Mouse (Mus musculus): ENCODE measurements around the gene Hnrnpul2. TPM values are rescaled to one million over a fixed set of nuclear protein-coding genes. Genes with fewer than 3 reads are reported as not detected.
A peak's percentile ranks its signal among the peaks of the same experiment; 100 is the strongest.

Hnrnpul2 gene
- polyA plus RNA-seq, 1 experiment from 2014 or later: 6.4 TPM

DNA sequence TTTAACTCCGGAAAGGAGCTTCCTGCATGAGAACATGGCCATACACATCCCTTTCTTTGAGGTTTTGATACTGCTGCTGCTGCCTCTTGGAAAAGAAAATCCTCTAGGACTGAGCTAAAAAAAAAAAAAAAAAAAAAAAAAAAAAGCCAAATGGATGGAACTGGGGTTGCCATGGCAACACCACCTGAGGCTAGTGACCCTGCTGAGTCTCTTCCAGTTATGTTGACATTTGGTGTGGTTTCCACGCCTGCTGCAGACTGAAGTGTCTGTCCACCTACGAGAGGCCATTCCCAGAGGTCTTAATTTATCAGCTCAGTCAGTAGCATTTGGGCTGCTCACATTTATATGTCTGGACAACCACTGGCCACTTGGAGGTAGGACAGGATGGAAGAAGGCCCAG lies 31.3 kb upstream of the Hnrnpul2 start:
- Histone ChIP-seq H3K4me2 (no peak overlapping the region), H3K4me1 (replicated peaks; ENCODE audit: control insufficient read depth, insufficient read depth, low read length) (peaks cover 3% of the 10 kb centered on the region; the same call in 1 of the 2 replicates), H3K4me3 (ENCODE audit: low read depth, low read length) (no peak overlapping the region), H3K36me3 (ENCODE audit: control insufficient read depth, insufficient read depth, low read length) (peaks cover 15% of the 10 kb centered on the region), H3K27ac (ENCODE audit: low read depth, low read length) (no peak overlapping the region), H3K9ac (ENCODE audit: low read depth, low read length) (no peak overlapping the region), H3K27me3 (replicated peaks; ENCODE audit: control insufficient read depth, insufficient read depth, low read length) (no peaks in the 10 kb centered on the region), H3K9me3 (ENCODE audit: control insufficient read depth, low read length) (no peaks in the 10 kb centered on the region; the same call in 1 of the 2 replicates)
- DNase-seq (ENCODE audit: low spot score) (no peak), ATAC-seq (replicated peaks; ENCODE audit: low FRiP score) (no peak)
- WGBS: 41% methylated on average over 3 of the region's 3 CpGs

DNA sequence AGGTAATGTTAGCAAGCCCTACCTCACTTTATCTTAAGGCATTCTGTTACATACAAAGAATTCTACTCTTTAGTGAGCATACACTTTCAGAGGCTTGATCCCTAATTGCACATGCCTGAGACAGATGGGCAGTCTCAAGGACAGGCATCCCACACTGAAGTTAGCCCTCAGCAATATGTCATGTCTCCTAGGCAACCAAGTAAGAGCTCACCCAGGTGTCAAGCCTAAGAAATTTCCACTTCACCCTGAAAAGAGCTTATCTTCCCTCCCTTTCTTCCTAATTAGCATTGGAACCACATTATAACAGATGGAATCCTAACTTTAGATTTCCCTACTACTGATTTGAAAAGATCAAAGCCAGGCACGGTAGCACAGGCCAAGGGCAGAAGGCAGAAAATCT lies 30.6 kb upstream of the Hnrnpul2 start:
- 64% methylated on average over 1 of the region's 1 CpGs for WGBS
- no peaks in the 10 kb centered on the region; the same call in 1 of the 2 replicates for H3K9me3 ChIP-seq (ENCODE audit: control insufficient read depth, low read length)

DNA sequence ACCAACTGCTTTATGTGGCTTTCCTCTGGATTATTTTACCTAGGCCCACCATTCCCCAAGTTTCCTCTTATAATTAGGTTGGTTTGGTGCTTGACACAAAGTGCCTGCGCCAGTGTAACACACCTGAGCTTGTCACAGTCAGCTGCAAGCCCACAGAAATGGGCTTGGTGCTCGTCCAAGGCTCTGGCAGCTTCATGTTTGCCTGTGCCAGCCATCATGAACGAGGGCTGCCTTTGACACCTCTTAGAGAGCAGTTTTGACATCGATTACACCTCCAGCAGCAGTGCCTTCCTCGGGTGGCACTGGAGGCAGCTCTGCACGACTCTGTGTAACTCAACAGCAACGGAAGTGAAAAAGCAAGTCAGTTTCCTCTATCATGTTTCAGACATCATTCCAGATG lies 29.6 kb upstream of the Hnrnpul2 start:
- Histone ChIP-seq H3K4me2 (no peak overlapping the region), H3K9ac (ENCODE audit: low read depth, low read length) (no peak overlapping the region), H3K27ac (ENCODE audit: low read depth, low read length) (no peak overlapping the region), H3K36me3 (ENCODE audit: control insufficient read depth, insufficient read depth, low read length) (peaks cover 26% of the 10 kb centered on the region), H3K9me3 (ENCODE audit: control insufficient read depth, low read length) (no peaks in the 10 kb centered on the region; the same call in 1 of the 2 replicates), H3K4me1 (replicated peaks; ENCODE audit: control insufficient read depth, insufficient read depth, low read length) (0 out of 2 replicates have a peak, but pooled peaks cover 1% of the 10 kb centered on the region), H3K27me3 (replicated peaks; ENCODE audit: control insufficient read depth, insufficient read depth, low read length) (no peaks in the 10 kb centered on the region), H3K4me3 (ENCODE audit: low read depth, low read length) (no peak overlapping the region)
- ATAC-seq (replicated peaks; ENCODE audit: low FRiP score): no peak
- no peak for DNase-seq (ENCODE audit: low spot score)
- 77% methylated on average over 7 of the region's 7 CpGs for WGBS

More for the DNA sequence above, 30.6 kb upstream of the Hnrnpul2 start:
- Histone ChIP-seq H3K27ac (ENCODE audit: low read depth, low read length) (no peak overlapping the region), H3K9ac (ENCODE audit: low read depth, low read length) (no peak overlapping the region), H3K4me2 (no peak overlapping the region), H3K4me1 (replicated peaks; ENCODE audit: control insufficient read depth, insufficient read depth, low read length) (peaks cover 3% of the 10 kb centered on the region; the same call in 1 of the 2 replicates), H3K36me3 (ENCODE audit: control insufficient read depth, insufficient read depth, low read length) (peaks cover 19% of the 10 kb centered on the region), H3K27me3 (replicated peaks; ENCODE audit: control insufficient read depth, insufficient read depth, low read length) (no peaks in the 10 kb centered on the region), H3K4me3 (ENCODE audit: low read depth, low read length) (no peak overlapping the region)
- ATAC-seq (replicated peaks; ENCODE audit: low FRiP score) (no peak), DNase-seq (ENCODE audit: low spot score) (no peak)

GRCm38 (mm10) chr19:8798264-8798946 lies 21.4 kb upstream of the Hnrnpul2 start, which contains the start of gene Polr2g:
Gene Polr2g, minus strand, starts transcription at chr19:8798577.
- 1% methylated on average over 25 of the region's 25 CpGs for WGBS
- H3K9me3 ChIP-seq (ENCODE audit: control insufficient read depth, low read length): no peaks in the 10 kb centered on the region
- DNase-seq (ENCODE audit: low spot score): peak; percentile 84
- H3K36me3 ChIP-seq (ENCODE audit: control insufficient read depth, insufficient read depth, low read length): peaks cover 18% of the 10 kb centered on the region
- H3K4me2 ChIP-seq: peak within 1 kb of the TSS; percentile 75
- H3K9ac ChIP-seq (ENCODE audit: low read depth, low read length): peak within 1 kb of the TSS; percentile 80
- H3K27me3 ChIP-seq (replicated peaks; ENCODE audit: control insufficient read depth, insufficient read depth, low read length): no peaks in the 10 kb centered on the region
- peak within 1 kb of the TSS; percentile 66 for H3K27ac ChIP-seq (ENCODE audit: low read depth, low read length)
- peak; percentile 71 for ATAC-seq (replicated peaks; ENCODE audit: low FRiP score)
- peaks cover 10% of the 10 kb centered on the region for H3K4me1 ChIP-seq (replicated peaks; ENCODE audit: control insufficient read depth, insufficient read depth, low read length)
- peak within 1 kb of the TSS; percentile 80 for H3K4me3 ChIP-seq (ENCODE audit: low read depth, low read length)

GRCm38 (mm10) chr19:8798947-8799315 lies 20.9 kb upstream of the Hnrnpul2 start:
- ATAC-seq (replicated peaks; ENCODE audit: low FRiP score): no peak
- Histone ChIP-seq H3K27me3 (replicated peaks; ENCODE audit: control insufficient read depth, insufficient read depth, low read length) (no peaks in the 10 kb centered on the region), H3K27ac (ENCODE audit: low read depth, low read length) (no peak overlapping the region), H3K9ac (ENCODE audit: low read depth, low read length) (no peak overlapping the region), H3K4me2 (peak overlapping the region; percentile 75), H3K4me1 (replicated peaks; ENCODE audit: control insufficient read depth, insufficient read depth, low read length) (peaks cover 14% of the 10 kb centered on the region), H3K4me3 (ENCODE audit: low read depth, low read length) (peak overlapping the region; percentile 80; the same call in 1 of the 2 replicates), H3K36me3 (ENCODE audit: control insufficient read depth, insufficient read depth, low read length) (peaks cover 14% of the 10 kb centered on the region), H3K9me3 (ENCODE audit: control insufficient read depth, low read length) (no peaks in the 10 kb centered on the region)
- no peak for DNase-seq (ENCODE audit: low spot score)

DNA sequence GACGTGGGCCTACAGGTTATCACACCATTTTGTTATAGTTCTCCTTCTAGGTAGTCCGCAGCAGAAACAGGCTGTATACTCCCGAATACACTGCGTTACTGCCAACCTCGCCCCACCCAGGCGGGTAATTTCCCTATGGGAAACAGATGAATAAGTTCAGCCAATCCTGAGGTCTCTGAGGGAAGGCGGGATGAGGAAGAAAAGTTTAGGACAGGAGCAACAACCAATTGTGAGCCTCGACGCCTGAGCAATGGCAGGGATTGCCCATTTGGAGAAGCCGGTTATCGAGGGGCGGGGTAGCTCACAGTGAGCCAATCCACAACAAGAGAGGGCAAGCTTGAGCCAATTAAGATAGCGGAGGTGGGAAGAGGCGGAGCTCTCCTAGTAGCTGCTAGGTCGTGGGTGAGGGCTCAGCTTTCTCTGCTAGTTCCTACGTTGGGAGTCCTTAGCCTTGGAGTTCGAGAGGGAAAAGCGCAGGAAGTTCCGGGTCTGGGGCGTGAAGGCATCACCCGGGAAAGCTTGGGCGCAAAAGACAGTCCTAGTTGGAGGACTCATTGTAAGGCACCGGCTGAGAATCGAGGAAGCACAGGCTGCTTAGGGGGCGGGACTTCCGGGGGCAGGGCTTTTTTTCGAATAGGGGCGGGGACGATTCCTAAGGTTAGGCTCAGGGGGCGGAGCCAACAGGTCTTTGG lies 17.5 kb upstream of the Hnrnpul2 start, which contains the start of gene Zbtb3:
TSS of gene Zbtb3 (plus strand) at position 426 of the 692 bp plus-strand sequence.
- Histone ChIP-seq H3K27me3 (replicated peaks; ENCODE audit: control insufficient read depth, insufficient read depth, low read length) (no peaks in the 10 kb centered on the region), H3K9me3 (ENCODE audit: control insufficient read depth, low read length) (no peaks in the 10 kb centered on the region), H3K27ac (ENCODE audit: low read depth, low read length) (peak within 1 kb of the TSS; percentile 56), H3K9ac (ENCODE audit: low read depth, low read length) (peak within 1 kb of the TSS; percentile 59), H3K4me1 (replicated peaks; ENCODE audit: control insufficient read depth, insufficient read depth, low read length) (peaks cover 18% of the 10 kb centered on the region), H3K4me3 (ENCODE audit: low read depth, low read length) (peak within 1 kb of the TSS; percentile 59), H3K4me2 (peak within 1 kb of the TSS; percentile 66), H3K36me3 (ENCODE audit: control insufficient read depth, insufficient read depth, low read length) (peaks cover 9% of the 10 kb centered on the region; the same call in 1 of the 2 replicates)
- DNase-seq (ENCODE audit: low spot score): peak; percentile 93
- ATAC-seq (replicated peaks; ENCODE audit: low FRiP score): peak; percentile 94
- under 1% methylated on average over 30 of the region's 30 CpGs for WGBS

GRCm38 (mm10) chr19:8803204-8803780 lies 16.5 kb upstream of the Hnrnpul2 start:
- no peaks in the 10 kb centered on the region for H3K27me3 ChIP-seq (replicated peaks; ENCODE audit: control insufficient read depth, insufficient read depth, low read length)
- H3K9ac ChIP-seq (ENCODE audit: low read depth, low read length): peak overlapping the region; percentile 44
- peaks cover 10% of the 10 kb centered on the region; the same call in 1 of the 2 replicates for H3K36me3 ChIP-seq (ENCODE audit: control insufficient read depth, insufficient read depth, low read length)
- peak overlapping the region; percentile 66 for H3K4me2 ChIP-seq
- ATAC-seq (replicated peaks; ENCODE audit: low FRiP score) (no peak), DNase-seq (ENCODE audit: low spot score) (no peak)
- H3K4me3 ChIP-seq (ENCODE audit: low read depth, low read length): peak overlapping the region; percentile 59
- H3K4me1 ChIP-seq (replicated peaks; ENCODE audit: control insufficient read depth, insufficient read depth, low read length): peaks cover 18% of the 10 kb centered on the region
- no peaks in the 10 kb centered on the region for H3K9me3 ChIP-seq (ENCODE audit: control insufficient read depth, low read length)
- 76% methylated on average over 9 of the region's 9 CpGs for WGBS
- peak overlapping the region; percentile 56 for H3K27ac ChIP-seq (ENCODE audit: low read depth, low read length)

DNA sequence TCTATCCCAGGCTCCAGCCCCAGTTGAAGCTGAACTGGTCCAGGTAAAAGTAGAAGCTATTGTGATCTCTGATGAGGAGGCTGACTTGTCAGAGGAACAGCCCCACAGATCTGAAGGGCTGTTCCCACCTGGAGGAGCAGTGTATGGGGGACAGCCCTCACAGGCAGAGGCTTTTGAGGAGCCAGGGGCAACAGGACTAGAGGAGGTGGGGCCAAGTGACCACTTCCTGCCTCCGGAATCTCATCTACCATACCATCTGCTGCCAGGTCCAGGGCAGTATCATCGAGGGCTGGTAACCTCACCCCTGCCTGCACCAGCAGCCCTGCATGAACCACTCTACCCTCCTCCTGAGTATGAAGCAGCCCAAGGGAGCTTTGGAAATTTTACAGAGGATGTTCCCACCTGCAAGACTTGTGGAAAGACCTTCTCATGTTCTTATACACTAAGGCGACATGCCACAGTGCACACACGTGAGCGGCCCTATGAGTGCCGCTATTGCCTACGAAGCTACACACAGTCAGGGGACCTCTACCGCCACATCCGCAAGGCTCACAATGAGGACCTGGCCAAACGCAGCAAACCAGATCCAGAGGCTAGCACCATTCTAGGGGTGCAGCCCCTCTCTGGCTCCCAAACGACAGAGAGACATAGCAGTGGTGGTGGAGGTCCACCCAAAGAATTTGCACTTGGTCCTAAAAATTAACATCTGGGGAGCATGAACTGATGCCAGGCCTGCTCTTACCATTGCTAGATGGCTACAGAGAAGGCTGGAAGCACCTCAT lies 15.7 kb upstream of the Hnrnpul2 start:
- Histone ChIP-seq H3K9ac (ENCODE audit: low read depth, low read length) (no peak overlapping the region), H3K4me2 (peak overlapping the region; percentile 33), H3K27me3 (replicated peaks; ENCODE audit: control insufficient read depth, insufficient read depth, low read length) (no peaks in the 10 kb centered on the region), H3K9me3 (ENCODE audit: control insufficient read depth, low read length) (no peaks in the 10 kb centered on the region), H3K27ac (ENCODE audit: low read depth, low read length) (no peak overlapping the region), H3K4me3 (ENCODE audit: low read depth, low read length) (peak overlapping the region; percentile 59; the same call in 1 of the 2 replicates), H3K36me3 (ENCODE audit: control insufficient read depth, insufficient read depth, low read length) (peaks cover 13% of the 10 kb centered on the region; the same call in 1 of the 2 replicates), H3K4me1 (replicated peaks; ENCODE audit: control insufficient read depth, insufficient read depth, low read length) (peaks cover 18% of the 10 kb centered on the region)
- no peak for ATAC-seq (replicated peaks; ENCODE audit: low FRiP score)
- DNase-seq (ENCODE audit: low spot score): no peak
- 73% methylated on average over 11 of the region's 11 CpGs for WGBS

All from liver, embryonic 11.5 days (tissue).